Mouse (Mus musculus): ENCODE results near the gene Ddah1. TPM values are rescaled to one million over a fixed set of nuclear protein-coding genes. Genes with fewer than 3 reads are reported as not detected.

The Ddah1 gene
- polyA plus RNA-seq, 1 experiment from 2014 or later, result 38.8 TPM

GRCm38 (mm10) chr3:145820439-145820838 lies 62.0 kb downstream of the Ddah1 start:
- Histone ChIP-seq H3K9ac (no peak overlapping the region), H3K36me3 (no peaks in the 10 kb centered on the region), H3K27me3 (no peaks in the 10 kb centered on the region), H3K4me2 (replicated peaks) (no peak overlapping the region), H3K9me3 (no peaks in the 10 kb centered on the region), H3K4me1 (no peaks in the 10 kb centered on the region), H3K27ac (no peak overlapping the region), H3K4me3 (no peak overlapping the region)
- WGBS, result 67% methylated on average over 2 of the region's 2 CpGs
- ATAC-seq (ENCODE audit: insufficient number of reproducible peaks, insufficient read depth, low FRiP score, low TSS enrichment), result no peak

DNA sequence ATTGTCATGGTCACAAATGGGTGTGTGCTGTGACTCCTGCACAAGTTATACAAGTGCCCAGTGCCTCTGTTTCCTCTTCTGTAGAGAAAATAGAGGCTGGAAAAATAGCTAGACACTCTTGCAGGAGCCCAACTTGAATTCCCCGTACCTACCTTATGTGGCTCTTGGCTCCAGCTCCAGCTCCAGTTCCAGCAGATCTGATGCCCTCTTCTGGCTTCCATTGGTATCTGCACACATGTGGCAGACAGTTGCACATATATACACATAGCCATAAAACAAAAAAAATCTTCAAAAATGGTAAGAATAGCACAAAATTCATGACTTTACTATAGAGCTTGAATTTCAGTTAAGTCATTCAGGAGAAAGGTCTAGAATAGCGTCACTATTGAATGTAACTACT lies 62.5 kb downstream of the Ddah1 start:
- no peaks in the 10 kb centered on the region for H3K9me3 ChIP-seq
- H3K36me3 ChIP-seq, result no peaks in the 10 kb centered on the region
- H3K4me3 ChIP-seq, result no peak overlapping the region
- 96% methylated on average over 2 of the region's 2 CpGs for WGBS
- H3K4me2 ChIP-seq (replicated peaks), result no peak overlapping the region
- no peak overlapping the region for H3K27ac ChIP-seq
- no peaks in the 10 kb centered on the region for H3K27me3 ChIP-seq
- no peak overlapping the region for H3K9ac ChIP-seq
- H3K4me1 ChIP-seq, result no peaks in the 10 kb centered on the region
- no peak for ATAC-seq (ENCODE audit: insufficient number of reproducible peaks, insufficient read depth, low FRiP score, low TSS enrichment)

- Histone ChIP-seq H3K9ac (no peak overlapping the region), H3K4me1 (peaks cover 4% of the 10 kb centered on the region; the same call in 1 of the 2 replicates), H3K27ac (no peak overlapping the region), H3K36me3 (no peaks in the 10 kb centered on the region), H3K27me3 (no peaks in the 10 kb centered on the region), H3K4me3 (no peak overlapping the region), H3K9me3 (no peaks in the 10 kb centered on the region), H3K4me2 (replicated peaks) (no peak overlapping the region)
- ATAC-seq (ENCODE audit: insufficient number of reproducible peaks, insufficient read depth, low FRiP score, low TSS enrichment), result no peak
- WGBS, result 88% methylated on average over 4 of the region's 4 CpGs
Measured at GRCm38 (mm10) chr3:145822201-145822600, 63.7 kb downstream of the Ddah1 start.

DNA sequence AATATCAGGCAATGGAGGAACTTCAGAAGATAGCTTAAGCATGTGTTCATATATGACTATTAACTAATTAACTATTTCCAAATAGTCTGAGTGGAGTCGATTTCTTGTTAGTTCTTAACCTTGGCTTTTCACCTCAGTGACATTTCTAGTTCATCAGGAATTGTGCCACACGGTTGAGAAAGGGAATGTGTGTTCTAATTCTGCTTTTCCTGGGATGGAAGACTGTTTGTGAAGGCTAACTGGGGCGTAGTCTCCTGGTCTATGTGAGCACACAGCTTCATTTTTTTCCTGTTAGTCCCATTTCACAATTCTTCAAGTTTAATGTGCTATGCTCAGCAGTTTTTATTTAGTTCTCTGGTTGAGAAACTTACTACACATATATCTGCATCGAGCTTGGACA lies 65.2 kb downstream of the Ddah1 start:
- Histone ChIP-seq H3K27me3 (no peaks in the 10 kb centered on the region), H3K9ac (no peak overlapping the region), H3K4me3 (no peak overlapping the region), H3K27ac (no peak overlapping the region), H3K9me3 (no peaks in the 10 kb centered on the region), H3K4me1 (peaks cover 10% of the 10 kb centered on the region; the same call in 1 of the 2 replicates), H3K36me3 (no peaks in the 10 kb centered on the region), H3K4me2 (replicated peaks) (no peak overlapping the region)
- ATAC-seq (ENCODE audit: insufficient number of reproducible peaks, insufficient read depth, low FRiP score, low TSS enrichment), result no peak
- WGBS, result 78% methylated on average over 4 of the region's 4 CpGs

GRCm38 (mm10) chr3:145825416-145826055 lies 67.1 kb downstream of the Ddah1 start:
- Histone ChIP-seq H3K27me3 (no peaks in the 10 kb centered on the region), H3K9me3 (no peaks in the 10 kb centered on the region), H3K4me3 (no peak overlapping the region), H3K27ac (no peak overlapping the region), H3K4me1 (peaks cover 13% of the 10 kb centered on the region; the same call in 1 of the 2 replicates), H3K4me2 (replicated peaks) (no peak overlapping the region), H3K9ac (no peak overlapping the region), H3K36me3 (no peaks in the 10 kb centered on the region)
- WGBS, result 76% methylated on average over 11 of the region's 11 CpGs
- no peak for ATAC-seq (ENCODE audit: insufficient number of reproducible peaks, insufficient read depth, low FRiP score, low TSS enrichment)

DNA sequence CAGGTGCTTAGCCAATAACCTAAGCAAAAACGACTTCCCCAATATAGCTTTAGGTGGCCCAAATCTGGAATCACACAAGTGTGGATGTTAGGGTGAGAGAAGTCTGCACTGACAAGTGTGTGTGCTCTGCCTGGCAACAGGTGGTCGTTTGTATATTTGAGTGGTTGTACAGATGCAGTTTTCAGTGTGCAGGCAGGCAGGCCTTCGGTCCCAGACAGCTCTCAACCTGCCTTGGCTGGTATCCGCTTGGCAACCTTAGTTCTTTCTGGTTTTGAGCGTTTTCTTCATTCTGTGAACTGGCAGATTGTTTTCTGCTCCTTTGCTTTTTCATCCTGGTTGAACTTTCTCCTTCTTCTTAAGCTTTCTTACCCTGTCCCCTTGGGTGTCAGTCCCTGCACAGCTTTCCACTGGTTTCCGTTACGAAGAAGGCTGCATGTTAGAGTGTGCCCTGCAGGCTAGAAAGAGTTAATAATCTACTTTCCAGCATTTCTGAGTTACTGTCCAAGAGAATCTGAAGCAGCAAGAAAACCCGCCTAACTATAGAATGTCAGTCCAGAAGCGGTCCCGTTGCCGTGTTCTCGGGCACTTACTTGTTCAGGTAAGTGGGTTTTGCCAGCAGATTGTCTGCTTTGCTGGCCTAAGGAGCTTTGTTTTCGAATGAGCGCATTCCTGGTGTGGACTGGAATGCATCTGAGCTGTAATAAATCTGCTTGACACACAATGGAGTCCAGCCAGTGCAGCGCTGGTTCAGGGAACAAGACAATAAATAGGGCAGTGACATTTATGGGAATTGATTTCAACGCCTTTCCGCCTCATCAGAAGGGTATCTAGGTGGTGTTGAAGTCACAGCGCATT lies 68.9 kb downstream of the Ddah1 start:
- Histone ChIP-seq H3K9ac (no peak overlapping the region), H3K27ac (peak overlapping the region; percentile 4; the same call in 1 of the 2 replicates), H3K4me2 (replicated peaks) (no peak overlapping the region; the same call in 1 of the 2 replicates), H3K4me1 (peaks cover 13% of the 10 kb centered on the region; the same call in 1 of the 2 replicates), H3K9me3 (no peaks in the 10 kb centered on the region), H3K4me3 (no peak overlapping the region), H3K36me3 (no peaks in the 10 kb centered on the region), H3K27me3 (no peaks in the 10 kb centered on the region)
- no peak for ATAC-seq (ENCODE audit: insufficient number of reproducible peaks, insufficient read depth, low FRiP score, low TSS enrichment)
- WGBS, result 58% methylated on average over 18 of the region's 18 CpGs

DNA sequence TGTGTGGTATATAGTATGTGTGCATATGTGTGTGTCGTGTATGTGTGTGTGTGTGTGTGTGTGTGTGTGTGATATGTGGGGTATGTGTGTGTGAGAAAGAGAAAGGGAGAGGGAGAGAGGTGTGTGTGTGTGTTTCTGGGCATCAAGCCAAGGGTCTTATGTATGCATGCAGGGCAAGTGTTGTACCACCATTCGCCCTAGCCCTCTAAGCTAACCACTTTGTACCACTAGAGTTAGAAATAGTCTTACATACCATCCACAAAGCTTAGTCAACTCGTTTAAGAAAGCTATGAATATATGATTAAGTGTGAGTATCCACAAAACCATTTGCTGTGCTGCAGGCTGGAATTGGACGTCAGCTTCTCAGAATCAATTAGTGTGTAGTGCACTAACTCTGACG lies 70.4 kb downstream of the Ddah1 start:
- Histone ChIP-seq H3K4me1 (peaks cover 13% of the 10 kb centered on the region; the same call in 1 of the 2 replicates), H3K36me3 (no peaks in the 10 kb centered on the region), H3K4me3 (no peak overlapping the region), H3K4me2 (replicated peaks) (no peak overlapping the region), H3K27me3 (no peaks in the 10 kb centered on the region), H3K27ac (no peak overlapping the region), H3K9me3 (no peaks in the 10 kb centered on the region), H3K9ac (no peak overlapping the region; the same call in 1 of the 2 replicates)
- ATAC-seq (ENCODE audit: insufficient number of reproducible peaks, insufficient read depth, low FRiP score, low TSS enrichment), result no peak
- WGBS, result 78% methylated on average over 5 of the region's 5 CpGs

DNA sequence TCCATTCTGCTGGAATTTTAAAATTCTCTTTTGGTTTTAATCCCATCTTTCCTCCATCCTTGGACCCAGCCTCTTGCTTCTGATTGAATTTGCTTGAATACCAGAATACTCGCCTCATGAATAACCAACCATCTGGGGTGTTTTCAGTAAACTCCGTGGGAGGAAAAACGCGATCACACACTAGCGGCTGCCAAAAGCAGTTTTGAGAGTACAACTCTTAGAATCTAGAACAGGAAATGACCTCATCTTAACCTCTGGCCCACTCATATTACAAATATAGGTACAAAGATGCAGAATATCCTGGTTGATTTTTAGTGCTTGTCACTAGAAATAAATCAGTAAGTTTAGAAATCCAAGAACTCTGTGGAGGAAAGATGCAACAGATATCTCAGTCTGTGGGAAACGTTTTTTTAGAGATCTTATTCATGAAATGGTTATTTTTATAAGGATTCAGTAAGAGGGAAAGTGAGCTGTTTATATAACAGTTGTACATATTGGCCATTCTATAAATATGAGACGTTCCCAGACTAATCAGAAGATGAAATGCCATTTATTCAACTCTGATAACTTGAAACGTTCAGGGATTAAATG lies 75.6 kb downstream of the Ddah1 start:
- no peaks in the 10 kb centered on the region for H3K4me1 ChIP-seq

GRCm38 (mm10) chr3:145838281-145838680 lies 79.8 kb downstream of the Ddah1 start:
- Histone ChIP-seq H3K4me2 (replicated peaks) (no peak overlapping the region), H3K9ac (no peak overlapping the region), H3K36me3 (no peaks in the 10 kb centered on the region), H3K9me3 (no peaks in the 10 kb centered on the region), H3K4me1 (0 out of 2 replicates have a peak, but pooled peaks cover 5% of the 10 kb centered on the region), H3K4me3 (no peak overlapping the region), H3K27me3 (no peaks in the 10 kb centered on the region), H3K27ac (no peak overlapping the region)
- ATAC-seq (ENCODE audit: insufficient number of reproducible peaks, insufficient read depth, low FRiP score, low TSS enrichment), result no peak

More for the DNA sequence above, 75.6 kb downstream of the Ddah1 start:
- WGBS, result 37% methylated on average over 8 of the region's 8 CpGs
- Histone ChIP-seq H3K27ac (no peak overlapping the region), H3K36me3 (no peaks in the 10 kb centered on the region), H3K27me3 (no peaks in the 10 kb centered on the region), H3K4me2 (replicated peaks) (no peak overlapping the region), H3K9ac (no peak overlapping the region), H3K9me3 (no peaks in the 10 kb centered on the region), H3K4me3 (no peak overlapping the region)
- ATAC-seq (ENCODE audit: insufficient number of reproducible peaks, insufficient read depth, low FRiP score, low TSS enrichment), result no peak

- Histone ChIP-seq H3K36me3 (no peaks in the 10 kb centered on the region), H3K4me3 (no peak overlapping the region), H3K27me3 (no peaks in the 10 kb centered on the region), H3K27ac (no peak overlapping the region), H3K9ac (no peak overlapping the region), H3K9me3 (no peaks in the 10 kb centered on the region), H3K4me1 (peaks cover 7% of the 10 kb centered on the region; the same call in 1 of the 2 replicates), H3K4me2 (replicated peaks) (no peak overlapping the region)
- no peak for ATAC-seq (ENCODE audit: insufficient number of reproducible peaks, insufficient read depth, low FRiP score, low TSS enrichment)
- WGBS, result 81% methylated on average over 12 of the region's 12 CpGs
Measured at GRCm38 (mm10) chr3:145841961-145842710, 83.7 kb downstream of the Ddah1 start.

DNA sequence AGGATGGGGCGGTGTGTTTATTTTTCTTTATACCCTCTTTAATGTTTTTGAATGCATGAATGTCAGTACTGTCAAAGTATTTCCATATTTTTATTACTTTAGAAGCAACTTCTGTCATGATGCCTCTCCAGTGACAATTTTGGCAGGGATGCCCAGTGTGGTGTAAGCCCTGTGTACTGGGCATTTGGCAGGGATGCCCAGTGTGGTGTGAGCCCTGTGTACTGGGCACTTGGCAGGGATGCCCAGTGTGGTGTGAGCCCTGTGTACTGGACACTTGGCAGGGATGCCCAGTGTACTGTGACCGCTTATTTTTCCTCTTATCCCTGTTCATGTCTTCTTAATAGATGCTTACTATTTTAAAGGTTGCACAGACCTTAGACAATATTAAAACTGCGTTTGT lies 85.4 kb downstream of the Ddah1 start:
- 85% methylated on average over 3 of the region's 3 CpGs for WGBS
- no peak for ATAC-seq (ENCODE audit: insufficient number of reproducible peaks, insufficient read depth, low FRiP score, low TSS enrichment)
- no peak overlapping the region for H3K27ac ChIP-seq
- H3K9me3 ChIP-seq, result no peaks in the 10 kb centered on the region
- H3K4me1 ChIP-seq, result peaks cover 7% of the 10 kb centered on the region; the same call in 1 of the 2 replicates
- H3K36me3 ChIP-seq, result no peaks in the 10 kb centered on the region
- no peak overlapping the region for H3K4me2 ChIP-seq (replicated peaks)
- H3K27me3 ChIP-seq, result no peaks in the 10 kb centered on the region
- no peak overlapping the region for H3K9ac ChIP-seq
- H3K4me3 ChIP-seq, result no peak overlapping the region
